Mouse (Mus musculus) thymus, postnatal 0 days (tissue): ENCODE measurements around the gene Selenoo. TPM values are rescaled to one million over a fixed set of nuclear protein-coding genes. Genes with fewer than 3 reads are reported as not detected.

Experiments
- DNase-seq: peaks from one replicate; pipeline ENCODE4 v3.0.0-alpha.2; 2015; ENCODE audit warnings: low spot score
- polyA plus RNA-seq: library from polyadenylated mRNA; unstranded; fragments of >200 nt; fragmentation: Nextera tagmentation; extraction: Ambion mirVana; gene quantifications from 2 replicates; pipeline ENCODE4 v1.2.1, GENCODE M21; 2015

Selenoo gene
- 17.1 and 18.1 TPM in 2 replicates for polyA plus RNA-seq

GRCm38 (mm10) chr15:89088607-89089247 is at the start of gene Selenoo:
Selenoo (plus strand) TSS chr15:89089084.
- peak; percentile 83 for DNase-seq

- DNase-seq = no peak
Observed at GRCm38 (mm10) chr15:89044381-89044780, 44.5 kb upstream of the Selenoo start.

DNA sequence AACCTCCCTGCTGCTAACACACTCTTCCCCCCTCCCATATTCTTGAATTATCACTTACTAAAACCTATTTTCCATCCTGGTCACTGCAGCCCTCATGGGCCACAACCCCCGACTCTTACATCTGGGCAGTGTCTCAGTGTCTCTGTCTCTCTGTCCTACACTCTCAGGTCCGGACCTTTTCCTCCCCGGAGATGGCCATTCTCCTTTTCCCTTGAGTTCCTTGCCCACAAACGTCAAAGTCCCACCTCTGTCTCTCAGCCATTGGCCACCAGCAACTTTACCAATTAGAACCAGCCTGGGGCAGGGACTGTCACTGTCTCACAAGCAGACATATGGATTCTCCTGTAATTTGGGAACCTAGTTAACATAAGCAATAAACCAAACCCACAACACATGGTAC is 42.5 kb upstream of the Selenoo start:
- no peak for DNase-seq

- no peak for DNase-seq
Observed at GRCm38 (mm10) chr15:89054666-89055065, 34.2 kb upstream of the Selenoo start.

DNA sequence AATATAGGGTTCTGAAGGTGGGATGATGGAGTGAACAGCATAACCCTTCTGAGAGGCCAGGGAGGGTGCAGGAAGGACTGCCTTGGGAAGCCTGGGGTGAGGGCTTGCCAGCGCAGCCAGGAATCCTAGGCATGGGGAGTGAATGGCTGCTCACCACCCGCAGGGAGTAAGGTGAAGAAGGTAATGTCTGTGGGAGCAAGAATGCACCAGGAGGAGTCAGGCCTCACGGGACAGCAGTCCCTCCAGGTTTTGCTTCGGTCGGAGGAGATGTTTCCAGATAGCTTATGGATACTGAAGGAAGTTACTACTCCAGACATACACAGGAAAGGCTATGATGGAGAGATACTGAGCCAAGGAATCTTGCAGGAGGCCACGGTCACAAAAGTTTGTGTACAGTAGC is 30.1 kb upstream of the Selenoo start:
- DNase-seq = no peak

DNA sequence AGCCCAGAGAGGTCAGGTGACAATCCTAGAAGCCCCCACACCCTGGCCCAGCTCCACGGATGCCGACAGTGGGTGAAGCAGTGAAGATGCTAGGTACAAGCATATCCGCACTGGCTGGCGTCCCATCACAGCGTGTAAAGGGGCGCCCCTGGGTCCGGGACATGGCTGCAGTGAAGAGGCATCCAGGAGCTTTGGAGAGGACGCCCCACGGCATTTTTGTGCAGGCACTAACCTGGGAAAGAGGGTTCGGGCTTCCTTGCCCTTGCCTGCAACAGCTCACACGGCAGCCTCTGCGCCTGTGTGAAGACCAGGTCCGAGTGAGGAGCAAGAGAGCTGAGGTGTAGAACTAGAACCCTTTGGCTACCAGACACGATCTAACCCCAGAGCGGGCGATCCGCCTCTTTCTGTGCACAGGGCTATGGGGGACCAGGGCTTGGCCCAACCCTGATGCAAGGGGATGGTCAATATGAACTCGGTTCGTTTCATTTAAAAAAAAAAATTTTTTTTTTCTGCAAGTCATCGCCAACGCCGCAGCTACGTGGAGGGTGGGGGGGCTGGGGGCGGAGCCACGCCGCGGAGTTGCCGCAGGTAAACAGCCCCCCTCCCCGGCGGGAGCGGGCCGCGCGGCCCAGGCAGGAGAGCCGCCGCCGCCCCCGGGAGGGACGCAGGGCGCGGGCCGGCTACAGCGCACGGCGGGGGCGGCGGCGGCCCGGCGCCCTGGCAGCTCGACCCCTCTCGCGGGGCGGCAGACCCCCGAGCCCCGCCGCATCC is 29.5 kb upstream of the Selenoo start, which contains the start of gene Panx2:
Gene Panx2, plus strand, starts transcription at position 574 of the 771 bp plus-strand sequence.
- DNase-seq = no peak

DNA sequence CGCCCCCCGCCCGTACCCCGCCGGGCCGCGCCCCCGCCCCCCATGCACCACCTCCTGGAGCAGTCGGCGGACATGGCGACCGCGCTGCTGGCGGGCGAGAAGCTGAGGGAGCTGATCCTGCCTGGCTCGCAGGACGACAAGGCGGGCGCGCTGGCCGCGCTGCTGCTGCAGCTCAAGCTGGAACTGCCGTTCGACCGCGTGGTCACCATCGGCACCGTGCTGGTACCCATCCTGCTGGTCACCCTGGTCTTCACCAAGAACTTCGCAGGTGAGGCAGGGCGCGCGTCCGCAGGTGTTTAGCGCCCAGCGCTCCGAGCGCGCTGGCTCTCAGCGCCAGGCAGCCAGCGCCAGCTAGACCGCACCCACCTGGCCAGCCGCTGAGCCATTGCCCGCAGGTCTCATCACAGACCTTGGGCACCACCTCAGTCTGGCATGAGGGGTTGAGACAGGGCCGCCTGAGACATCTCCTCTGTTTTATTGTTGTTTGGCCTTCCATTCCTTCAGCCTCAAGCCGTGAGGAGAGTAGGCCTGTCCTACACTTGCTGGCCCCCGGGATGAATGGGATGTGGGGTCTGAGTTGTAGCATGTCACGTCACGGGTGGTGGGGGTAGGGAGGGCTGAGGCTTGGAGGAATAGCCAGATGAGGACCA is 28.7 kb upstream of the Selenoo start:
- no peak for DNase-seq

DNA sequence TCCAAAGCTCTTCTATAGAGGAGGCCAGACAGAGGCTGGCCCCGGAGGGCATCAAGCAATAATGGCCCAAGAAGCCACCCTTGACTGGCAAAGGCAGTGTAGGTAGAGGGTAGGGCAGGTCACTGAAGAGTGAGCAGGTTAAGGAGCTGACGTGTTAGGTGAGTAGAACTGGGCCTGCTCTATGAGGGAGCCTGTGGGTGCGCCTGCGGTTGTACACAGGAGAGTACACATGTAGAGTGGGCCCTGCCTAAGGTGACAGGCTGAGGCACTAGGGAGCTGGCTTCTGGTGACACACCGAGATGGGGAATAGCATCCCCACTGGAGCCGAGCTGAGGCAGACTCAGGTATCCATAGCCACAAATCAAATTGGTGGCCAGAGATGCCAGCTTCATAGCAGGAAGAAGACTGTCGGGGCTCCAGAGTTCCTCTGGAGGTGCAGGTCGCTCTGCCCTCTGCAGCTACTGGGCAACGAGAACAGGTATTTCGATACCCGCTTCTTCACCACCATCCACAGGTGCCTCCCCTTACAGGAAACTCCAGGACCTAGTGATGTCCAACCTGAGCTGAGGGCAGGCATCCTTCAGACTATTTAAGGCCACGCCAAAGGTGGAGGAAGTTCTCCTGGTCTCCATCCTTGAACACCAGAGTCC is 27.9 kb upstream of the Selenoo start:
- no peak for DNase-seq

DNA sequence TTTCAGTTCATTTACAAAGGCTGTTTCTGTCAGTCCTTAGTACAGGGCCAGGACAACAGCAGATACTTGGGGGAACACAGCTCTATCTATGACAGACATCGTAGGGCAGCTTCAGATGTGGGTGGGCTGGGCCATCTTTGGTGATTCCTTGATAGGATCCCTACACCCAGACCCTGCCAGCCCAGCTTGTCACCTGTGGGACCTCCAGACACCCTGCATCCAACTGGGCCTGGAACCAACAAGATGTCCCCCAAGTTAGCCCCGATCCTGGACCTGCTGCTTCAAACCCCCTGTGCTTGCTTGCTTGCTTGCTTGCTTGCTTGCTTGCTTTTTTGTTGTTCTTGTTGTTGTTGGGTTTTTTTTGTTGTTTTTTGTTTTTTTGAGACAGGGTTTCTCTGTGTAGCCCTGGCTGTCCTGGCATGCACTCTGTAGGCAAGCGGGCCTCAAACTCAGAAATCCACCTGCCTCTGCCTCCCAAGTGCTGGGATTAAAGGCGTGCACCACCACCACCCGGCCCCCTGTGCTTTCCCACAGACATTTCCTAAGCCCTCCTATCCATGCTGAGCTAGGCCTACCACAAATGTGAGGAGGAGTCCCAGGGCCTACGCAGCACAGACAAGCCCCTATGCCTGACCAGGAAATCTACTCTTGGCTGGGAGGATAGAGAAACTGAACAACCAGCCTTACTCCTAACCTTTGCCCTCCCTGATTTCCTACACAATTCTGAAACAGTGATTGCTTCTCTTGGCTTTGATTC is 26.9 kb upstream of the Selenoo start:
- DNase-seq = no peak

DNA sequence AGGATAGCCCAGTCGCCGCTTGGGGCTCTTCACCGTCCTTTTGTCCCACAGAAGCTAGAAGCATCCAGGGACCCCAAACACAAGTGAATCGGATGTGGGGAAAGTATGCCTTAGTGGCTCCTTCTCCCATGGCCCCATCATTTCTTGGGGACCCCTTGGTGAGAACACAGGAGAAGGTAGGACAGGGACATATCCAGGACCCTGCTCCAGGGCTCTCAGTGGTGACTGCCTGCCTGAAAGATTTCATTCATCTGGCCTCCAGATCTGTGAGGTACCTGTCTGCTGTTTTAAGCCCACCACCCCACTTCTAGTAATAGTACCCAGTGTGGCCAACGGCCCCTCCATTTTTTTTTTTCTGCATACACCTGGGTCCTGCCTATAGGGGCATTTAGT is 26.4 kb upstream of the Selenoo start:
- no peak for DNase-seq

DNA sequence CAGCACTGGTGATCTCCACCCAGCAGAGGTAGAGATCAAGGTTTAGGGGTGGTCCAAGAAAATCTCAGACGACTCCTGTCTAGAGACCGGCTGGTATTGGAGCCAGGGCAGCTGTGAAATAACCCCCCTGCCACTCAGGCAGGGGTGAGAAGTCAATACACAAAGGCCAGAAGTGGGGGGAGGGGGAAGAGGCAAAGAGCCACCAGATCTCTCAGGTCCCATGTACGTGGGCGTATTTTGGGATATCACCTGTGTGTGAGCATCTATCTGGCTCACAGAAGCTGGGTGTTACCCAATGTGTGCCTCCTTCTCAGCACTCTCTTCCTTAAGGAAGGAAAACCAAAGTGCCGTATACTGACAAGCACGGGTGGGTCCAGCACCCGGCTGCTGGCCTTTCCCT is 25.9 kb upstream of the Selenoo start:
- no peak for DNase-seq

DNA sequence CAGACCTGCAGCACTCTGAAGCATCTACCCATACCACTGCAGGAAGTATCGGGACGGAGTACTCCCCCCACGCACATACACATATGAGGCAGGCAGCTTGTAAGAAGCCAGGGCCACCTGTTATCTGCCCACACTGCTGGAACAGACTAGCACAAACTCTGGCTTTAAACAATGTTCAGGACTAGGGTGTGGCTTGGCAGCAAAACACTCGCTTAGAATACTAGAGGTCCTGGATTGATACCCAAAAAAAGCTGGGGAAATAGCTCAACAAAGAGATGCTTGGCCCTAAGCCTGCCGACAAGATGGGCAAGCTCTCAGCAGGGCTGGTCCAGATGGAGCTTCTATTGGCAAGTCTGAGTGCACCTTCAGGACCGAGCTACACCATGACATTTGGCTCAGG is 25.3 kb upstream of the Selenoo start:
- DNase-seq = no peak

GRCm38 (mm10) chr15:89064891-89065290 is 24.0 kb upstream of the Selenoo start:
- DNase-seq = no peak

GRCm38 (mm10) chr15:89067609-89068008 is 21.3 kb upstream of the Selenoo start:
- no peak for DNase-seq

DNA sequence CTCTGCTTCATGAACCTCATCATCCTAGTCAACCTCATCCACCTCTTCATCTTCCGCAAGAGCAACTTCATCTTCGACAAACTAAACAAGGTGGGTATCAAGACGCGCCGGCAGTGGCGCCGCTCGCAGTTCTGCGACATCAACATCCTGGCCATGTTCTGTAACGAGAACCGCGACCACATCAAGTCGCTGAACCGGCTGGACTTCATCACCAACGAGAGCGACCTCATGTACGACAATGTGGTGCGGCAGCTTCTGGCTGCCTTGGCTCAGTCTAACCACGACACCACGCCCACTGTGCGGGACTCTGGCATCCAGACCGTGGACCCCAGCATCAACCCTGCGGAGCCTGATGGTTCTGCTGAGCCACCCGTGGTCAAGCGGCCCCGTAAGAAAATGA is 20.7 kb upstream of the Selenoo start:
- DNase-seq = no peak

- DNase-seq = no peak
Observed at GRCm38 (mm10) chr15:89069336-89069840, 19.5 kb upstream of the Selenoo start.

GRCm38 (mm10) chr15:89070606-89071005 is 18.3 kb upstream of the Selenoo start:
- no peak for DNase-seq

GRCm38 (mm10) chr15:89073993-89074603 is 14.8 kb upstream of the Selenoo start:
- DNase-seq = no peak

- DNase-seq = peak; percentile 17
Observed at GRCm38 (mm10) chr15:89074613-89075477, 14.0 kb upstream of the Selenoo start, which contains the start of gene Trabd. Trabd (plus strand) TSS chr15:89075124.
